Mouse (Mus musculus): ENCODE results near the gene Dmac2.

DNA sequence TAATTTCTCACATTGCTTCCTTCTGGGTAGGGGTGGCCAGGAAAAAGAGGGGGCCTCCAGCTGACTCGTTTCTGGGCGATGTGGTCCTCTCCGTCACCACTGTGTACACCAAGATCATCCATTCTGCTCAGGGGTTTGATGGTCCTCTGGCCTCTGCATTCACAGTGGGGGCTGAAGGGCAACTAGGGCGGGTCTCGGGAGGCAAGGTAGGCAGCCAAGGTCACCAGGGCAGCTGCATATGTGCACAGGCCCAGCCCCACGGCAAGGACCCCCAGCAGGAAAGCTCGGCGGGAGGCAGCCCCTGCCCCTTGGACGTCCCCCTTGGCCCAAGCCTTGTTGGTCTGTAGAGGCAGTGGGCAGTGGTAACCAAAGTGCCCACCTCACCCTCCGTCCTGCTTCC lies 49.9 kb downstream of the Dmac2 start:
- no peak for TF ChIP-seq POLR2A (IDR thresholded peaks at IDR 0.05; ENCODE audit: low read depth, low read length)
- TF ChIP-seq CTCF (IDR thresholded peaks at IDR 0.05; ENCODE audit: extremely low read depth, insufficient read length, insufficient replicate concordance, low read depth, low read length) = no peak

Data from small intestine, adult 2 months (tissue).